Mouse (Mus musculus): ENCODE data around the gene Sh3bgrl3. TPM values are rescaled to one million over a fixed set of nuclear protein-coding genes. Genes with fewer than 3 reads are reported as not detected.
A peak's percentile ranks its signal among the peaks of the same experiment; 100 is the strongest.

The Sh3bgrl3 gene
- total and polyA plus RNA-seq, 3 experiments, result 122 to 414 TPM; not detected in 1

DNA sequence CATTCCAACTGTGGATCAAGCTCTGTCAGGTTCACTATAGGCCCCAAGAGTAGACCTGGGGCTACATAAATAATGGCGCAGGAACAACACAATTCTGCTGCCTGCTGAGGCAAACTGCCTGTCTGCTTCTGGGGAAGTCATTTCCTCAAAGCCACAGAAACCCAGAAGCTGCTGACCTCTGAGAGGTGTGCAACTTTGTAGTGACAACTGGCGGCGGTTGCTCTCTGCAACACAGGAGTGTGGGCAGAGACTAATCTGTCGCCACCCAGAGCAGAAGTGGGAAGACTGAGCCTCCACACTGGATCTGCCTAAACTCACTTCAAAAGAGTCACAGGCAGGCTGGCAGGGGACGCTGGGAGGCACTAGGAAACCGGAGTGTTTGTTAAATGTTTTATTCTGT is 893 bp upstream of the Sh3bgrl3 start:
- H3K4me3 ChIP-seq (ENCODE audit: control insufficient read depth in 1 of 2, insufficient read depth in 1 of 2, low read depth in 2 of 2, low read length in 2 of 2), result peak overlapping the region; percentile 82 to 83
- H3K79me2 ChIP-seq (ENCODE audit: control insufficient read depth, insufficient read depth, low read length, poor library complexity), result peaks cover 15% of the 10 kb centered on the region
- H3K36me3 ChIP-seq (ENCODE audit: control insufficient read depth in 1 of 2, insufficient read depth in 2 of 2, low read length in 2 of 2), result peaks cover 1 to 27% of the 10 kb centered on the region in 2 experiments; a peak in 2 of 4 replicates
- DNase-seq (ENCODE audit: low read depth, low spot score), result peak; percentile 55
- TF ChIP-seq USF2 (IDR thresholded peaks at IDR 0.05; ENCODE audit: borderline replicate concordance in 1 of 2, insufficient read depth in 1 of 2, low read depth in 1 of 2, low read length in 2 of 2), result no peak
- no peak for TF ChIP-seq CHD1 (IDR thresholded peaks at IDR 0.05; ENCODE audit: low read depth, low read length)
- peak in 1 of 2 experiments; percentile 36; a peak in 2 of 4 replicates for TF ChIP-seq EP300 (IDR thresholded peaks at IDR 0.05; ENCODE audit: low read depth in 1 of 2, low read length in 2 of 2)
- TF ChIP-seq TBP (IDR thresholded peaks at IDR 0.05; ENCODE audit: low read depth, low read length), result peak; percentile 56; the same call in 1 of the 2 replicates
- 0 out of 2 replicates have a peak, but pooled peaks have one; percentile 11 for TF ChIP-seq NRF1 (IDR thresholded peaks at IDR 0.05; ENCODE audit: insufficient read depth, low read depth, low read length, poor library complexity, severe bottlenecking)
- peak overlapping the region; percentile 78 for H3K27ac ChIP-seq (ENCODE audit: control insufficient read depth, low read depth, low read length)
- H3K27me3 ChIP-seq (ENCODE audit: control insufficient read depth in 1 of 2, insufficient read depth in 2 of 2, low read length in 2 of 2), result no peaks in the 10 kb centered on the region
- H3K9me3 ChIP-seq (replicated peaks; ENCODE audit: insufficient read depth, low read length), result no peaks in the 10 kb centered on the region
- peaks cover 9 to 35% of the 10 kb centered on the region in 2 experiments for H3K4me1 ChIP-seq (ENCODE audit: control insufficient read depth in 1 of 2, insufficient read depth in 2 of 2, low read length in 2 of 2)
- H3K9ac ChIP-seq (ENCODE audit: control insufficient read depth, low read depth, low read length, poor library complexity, severe bottlenecking), result peak overlapping the region; percentile 88

DNA sequence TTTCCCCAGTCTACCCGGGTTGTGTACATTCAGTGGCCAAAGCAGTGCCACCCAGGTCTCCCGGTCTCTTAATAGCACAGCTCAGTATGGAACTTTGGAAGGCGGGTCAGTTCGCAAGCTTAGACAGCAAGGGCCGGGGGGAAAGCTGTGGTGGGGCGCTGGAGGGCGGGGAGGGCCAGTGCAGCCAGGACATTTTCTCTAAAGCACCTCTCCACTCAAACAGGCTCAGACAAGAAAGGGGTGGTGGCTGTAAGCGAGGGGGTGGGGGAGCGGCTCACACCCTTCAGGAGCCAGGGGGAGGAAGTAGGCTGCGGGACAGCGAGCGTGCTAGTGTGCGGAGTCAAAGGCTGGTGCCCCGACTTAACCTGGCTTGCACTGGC is 384 bp upstream of the Sh3bgrl3 start:
- TF ChIP-seq POLR2AphosphoS2 (IDR thresholded peaks at IDR 0.05; ENCODE audit: low read length) (no peak), CTCF (IDR thresholded peaks at IDR 0.05 in 2 of 3, conservative IDR thresholded peaks at IDR 0.05 in 1 of 3; ENCODE audit: control insufficient read depth in 1 of 3, insufficient read depth in 1 of 3, low read depth in 2 of 3, low read length in 3 of 3, poor library complexity in 1 of 3, severe bottlenecking in 1 of 3) (no peak), BHLHE40 (IDR thresholded peaks at IDR 0.05; ENCODE audit: borderline replicate concordance, low read depth, low read length) (no peak), CHD1 (IDR thresholded peaks at IDR 0.05; ENCODE audit: low read depth, low read length) (no peak; the same call in 1 of the 2 replicates), POLR2A (IDR thresholded peaks at IDR 0.05; ENCODE audit: control insufficient read depth in 1 of 2, insufficient read depth in 1 of 2, low read depth in 1 of 2, low read length in 2 of 2, poor library complexity in 1 of 2) (no peak), EP300 (IDR thresholded peaks at IDR 0.05; ENCODE audit: low read depth in 1 of 2, low read length in 2 of 2) (no peak), JUND (IDR thresholded peaks at IDR 0.05; ENCODE audit: low read depth, low read length) (no peak), TAL1 (IDR thresholded peaks at IDR 0.05; ENCODE audit: low read length) (no peak), SIN3A (IDR thresholded peaks at IDR 0.05; ENCODE audit: low read length) (no peak), MXI1 (IDR thresholded peaks at IDR 0.05; ENCODE audit: low read depth, low read length) (peak; percentile 8; the same call in 1 of the 2 replicates), MAZ (IDR thresholded peaks at IDR 0.05; ENCODE audit: low read depth, low read length) (peak; percentile 17; the same call in 1 of the 2 replicates), POLR2AphosphoS5 (IDR thresholded peaks at IDR 0.05; ENCODE audit: borderline replicate concordance, low read depth, low read length) (no peak)
- DNase-seq (ENCODE audit: low read depth, low spot score), result no peak
- Histone ChIP-seq H3K36me3 (ENCODE audit: control insufficient read depth in 1 of 2, insufficient read depth in 2 of 2, low read length in 2 of 2) (peaks cover 1 to 28% of the 10 kb centered on the region in 2 experiments; a peak in 2 of 4 replicates), H3K4me3 (ENCODE audit: control insufficient read depth in 1 of 2, insufficient read depth in 1 of 2, low read depth in 2 of 2, low read length in 2 of 2) (peak overlapping the region; percentile 82 to 83), H3K27ac (ENCODE audit: control insufficient read depth, low read depth, low read length) (peak overlapping the region; percentile 81), H3K4me1 (ENCODE audit: control insufficient read depth in 1 of 2, insufficient read depth in 2 of 2, low read length in 2 of 2) (peaks cover 10 to 37% of the 10 kb centered on the region in 2 experiments), H3K9ac (ENCODE audit: control insufficient read depth, low read depth, low read length, poor library complexity, severe bottlenecking) (peak overlapping the region; percentile 88), H3K79me2 (ENCODE audit: control insufficient read depth, insufficient read depth, low read length, poor library complexity) (peaks cover 15% of the 10 kb centered on the region), H3K27me3 (ENCODE audit: control insufficient read depth in 1 of 2, insufficient read depth in 2 of 2, low read length in 2 of 2) (no peaks in the 10 kb centered on the region), H3K9me3 (replicated peaks; ENCODE audit: insufficient read depth, low read length) (no peaks in the 10 kb centered on the region)

All from MEL (cell line).